Mouse (Mus musculus): ENCODE measurements around the gene Pipox.

The Pipox gene

GRCm38 (mm10) chr11:77908468-77908867 is 14.6 kb upstream of the Pipox start:
- in situ Hi-C loops (cut with MboI), result no loop called here

GRCm38 (mm10) chr11:77906747-77907174 is 12.9 kb upstream of the Pipox start:
- in situ Hi-C loops (cut with MboI), result no loop called here

- in situ Hi-C loops (cut with MboI), result no loop called here
These were observed 12.3 kb upstream of the Pipox start for GRCm38 (mm10) chr11:77906097-77906687.

- in situ Hi-C loops (cut with MboI), result no loop called here
These were observed 10.8 kb upstream of the Pipox start for GRCm38 (mm10) chr11:77904707-77905106.

GRCm38 (mm10) chr11:77903761-77904160 is 9.9 kb upstream of the Pipox start:
- in situ Hi-C loops (cut with MboI), result no loop called here

- in situ Hi-C loops (cut with MboI), result no loop called here
These were observed 8.0 kb upstream of the Pipox start for GRCm38 (mm10) chr11:77901775-77902355.

- in situ Hi-C loops (cut with MboI), result no loop called here
These were observed 7.5 kb upstream of the Pipox start for GRCm38 (mm10) chr11:77901366-77901765.

GRCm38 (mm10) chr11:77900696-77901095 is 6.8 kb upstream of the Pipox start:
- in situ Hi-C loops (cut with MboI), result no loop called here

GRCm38 (mm10) chr11:77900187-77900586 is 6.3 kb upstream of the Pipox start:
- in situ Hi-C loops (cut with MboI), result no loop called here

- in situ Hi-C loops (cut with MboI), result no loop called here
These were observed 3.2 kb upstream of the Pipox start for GRCm38 (mm10) chr11:77896820-77897805.

GRCm38 (mm10) chr11:77896480-77896819 is 2.6 kb upstream of the Pipox start:
- in situ Hi-C loops (cut with MboI), result no loop called here

- in situ Hi-C loops (cut with MboI), result no loop called here
These were observed 2.1 kb upstream of the Pipox start for GRCm38 (mm10) chr11:77896011-77896410.

GRCm38 (mm10) chr11:77894967-77895366 is 1.1 kb upstream of the Pipox start:
- in situ Hi-C loops (cut with MboI), result no loop called here

- in situ Hi-C loops (cut with MboI), result no loop called here
These were observed 613 bp downstream of the Pipox start for GRCm38 (mm10) chr11:77893283-77893682.

GRCm38 (mm10) chr11:77892883-77893282 is 1.0 kb downstream of the Pipox start:
- in situ Hi-C loops (cut with MboI), result no loop called here

GRCm38 (mm10) chr11:77890648-77891258 is 3.1 kb downstream of the Pipox start:
- in situ Hi-C loops (cut with MboI), result no loop called here

- in situ Hi-C loops (cut with MboI), result no loop called here
These were observed 4.4 kb downstream of the Pipox start for GRCm38 (mm10) chr11:77889484-77889883.

- in situ Hi-C loops (cut with MboI), result no loop called here
These were observed 5.0 kb downstream of the Pipox start for GRCm38 (mm10) chr11:77888846-77889245.

GRCm38 (mm10) chr11:77887373-77887960 is 6.4 kb downstream of the Pipox start:
- in situ Hi-C loops (cut with MboI), result no loop called here

- in situ Hi-C loops (cut with MboI), result no loop called here
These were observed 8.7 kb downstream of the Pipox start for GRCm38 (mm10) chr11:77885246-77885575.

- in situ Hi-C loops (cut with MboI), result no loop called here
These were observed 9.2 kb downstream of the Pipox start for GRCm38 (mm10) chr11:77884524-77885245.

Measured in mature B cell (primary cell).